10 mouse cellular contexts compared by ENCODE assay signal in the genomic region with DNA sequence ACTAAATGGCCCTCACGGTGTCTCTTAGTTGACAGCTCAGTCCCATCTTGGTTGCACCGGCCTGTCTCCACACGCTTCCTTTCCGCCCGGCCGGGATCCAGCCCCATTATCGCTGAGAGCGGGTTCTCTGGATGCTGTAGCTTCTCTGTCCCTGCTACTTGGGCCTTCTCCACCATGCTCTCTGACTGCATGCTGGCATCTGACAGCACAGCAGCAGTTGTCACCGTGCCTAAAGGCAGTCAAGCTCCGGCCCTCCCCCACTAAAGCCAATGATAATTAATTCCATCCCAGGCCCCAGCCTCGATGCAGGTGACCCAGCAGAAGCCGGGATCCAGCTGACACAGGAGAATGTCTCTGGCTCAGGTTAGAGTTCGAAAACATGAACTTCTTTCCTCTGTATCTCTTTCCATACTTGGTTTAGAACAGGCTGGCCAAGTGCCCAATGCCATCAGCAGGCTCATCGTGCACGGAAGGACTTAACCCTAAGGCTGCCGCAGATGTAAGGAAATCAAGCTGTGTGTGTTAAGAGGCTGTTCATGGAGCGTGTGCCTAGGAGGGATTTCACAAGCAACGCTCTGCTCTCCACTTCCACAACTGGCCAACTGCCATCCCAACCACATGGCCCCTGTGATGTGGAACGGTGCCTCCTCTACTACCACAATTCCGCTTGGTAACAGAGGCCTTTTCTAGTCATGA.
DNase-seq lines count a peak whose midpoint lies in the region; ATAC-seq and TF ChIP-seq lines count a peak whose summit lies in the region.
"Had no signal": no experiment of that assay in that cellular context is flagged by ENCODE, and none has a peak within 500 bp of the region (broad histone marks: within the 10 kb centered on the region; RNA-seq: fewer than 3 reads in every experiment).

No protein-coding gene starts in this region.

- no peak overlapping the region for H3K27ac ChIP-seq in left cerebral cortex, adult 2 months
- H3K27ac ChIP-seq in kidney, embryonic 16.5 days (ENCODE audit: low read length): no peak overlapping the region
- H3K27ac ChIP-seq: kidney, postnatal 0 days had no signal

- WGBS in kidney, embryonic 16.5 days: 74% methylated on average over 20 of the region's 20 CpGs

- TF ChIP-seq CTCF in left cerebral cortex, adult 2 months (IDR thresholded peaks at IDR 0.05): no peak

- intact Hi-C loops in left cerebral cortex, postnatal 4 days (cut with DNase I): no loop called here
- intact Hi-C loops in left cerebral cortex, adult 2 months (cut with DNase I): no loop called here

- ATAC-seq in kidney, embryonic 16.5 days (ENCODE audit: low FRiP score, low TSS enrichment): no peak
- ATAC-seq: Patski had no signal

- no peaks in the 10 kb centered on the region for H3K36me3 ChIP-seq in kidney, embryonic 16.5 days (ENCODE audit: insufficient read depth, low read length)

- no peaks in the 10 kb centered on the region for H3K27me3 ChIP-seq in kidney, embryonic 16.5 days (ENCODE audit: insufficient read depth, low read length)
- H3K27me3 ChIP-seq: Patski had no signal

- H3K9me3 ChIP-seq in kidney, embryonic 16.5 days (ENCODE audit: low read length): no peaks in the 10 kb centered on the region

- no peak overlapping the region for H3K4me3 ChIP-seq in left cerebral cortex, adult 2 months
- no peak overlapping the region for H3K4me3 ChIP-seq in kidney, embryonic 16.5 days (ENCODE audit: low read length)

- peak; percentile 76 for DNase-seq in left cerebral cortex, postnatal 4 days
- DNase-seq in left cerebral cortex, adult 2 months (ENCODE audit: extremely low spot score in 1 of 2, low spot score in 2 of 2): no peak
- peak; percentile 28 for DNase-seq in adrenal gland, adult 8-10 months
- DNase-seq in cerebellum, adult 9-10 months: peak; percentile 57
- peak; percentile 40 to 48 for DNase-seq in layer of hippocampus, postnatal 36 days
- no peak for DNase-seq in left cerebral cortex, adult 18-20 months (ENCODE audit: low spot score in 2 of 2)
- no peak for DNase-seq in c-Kit-positive CD71-positive TER-119-positive erythroid progenitor cells, embryonic 14.5 days (ENCODE audit: low spot score)

- H3K9ac ChIP-seq in kidney, embryonic 16.5 days (replicated peaks; ENCODE audit: low read length): no peak overlapping the region

- peaks cover 4% of the 10 kb centered on the region for H3K4me1 ChIP-seq in kidney, embryonic 16.5 days (ENCODE audit: insufficient read depth, low read length)

- no peak overlapping the region for H3K4me2 ChIP-seq in kidney, embryonic 16.5 days (replicated peaks; ENCODE audit: low read depth, low read length)

Comparison
In these comparisons a context has a peak if more than half of its experiments do, and no peak if none do; other contexts are left out.
1. DNase-seq: peak in left cerebral cortex, postnatal 4 days (single experiment), adrenal gland, adult 8-10 months (single experiment), cerebellum, adult 9-10 months (single experiment) and layer of hippocampus, postnatal 36 days (2 of 2); none in left cerebral cortex, adult 2 months (0 of 2), left cerebral cortex, adult 18-20 months (0 of 2) and c-Kit-positive CD71-positive TER-119-positive erythroid progenitor cells, embryonic 14.5 days (single experiment).